Mouse (Mus musculus) lung, embryonic 15.5 days (tissue): ENCODE results near the gene Kank1. TPM values are rescaled to one million over a fixed set of nuclear protein-coding genes. Genes with fewer than 3 reads are reported as not detected.
A peak's percentile ranks its signal among the peaks of the same experiment; 100 is the strongest.

Experiments
- ATAC-seq: fragments of 200-750 bp; cut with Nextera tagmentation; 2 replicates; pipeline ENCODE4 v1.8.0; 2017; ENCODE audit warnings: moderate number of reproducible peaks, borderline replicate concordance; ENCODE audit not compliant: low FRiP score, low TSS enrichment; ENCODE audit errors: extremely low read depth
- H3K27ac ChIP-seq: fragments of 300-500 bp; sonication (generic); 2 replicates; pipeline ENCODE4 v1.5.1; 2015; ENCODE audit warnings: moderate library complexity, mild to moderate bottlenecking, inconsistent platforms
- H3K27me3 ChIP-seq: fragments of 300-500 bp; sonication (generic); 2 replicates; pipeline ENCODE4 v1.6.1; 2015; ENCODE audit warnings: inconsistent platforms
- H3K36me3 ChIP-seq: fragments of 300-500 bp; sonication (generic); 2 replicates; pipeline ENCODE4 v1.6.1; 2015; ENCODE audit warnings: inconsistent platforms
- H3K4me1 ChIP-seq: fragments of 300-500 bp; sonication (generic); 2 replicates; pipeline ENCODE4 v1.6.1; 2015; ENCODE audit warnings: inconsistent platforms
- H3K4me2 ChIP-seq: fragments of 300-500 bp; sonication (generic); 2 replicates; pipeline ENCODE4 v1.6.1; 2015; ENCODE audit warnings: inconsistent platforms, mild to moderate bottlenecking, moderate library complexity
- H3K4me3 ChIP-seq: fragments of 300-500 bp; sonication (generic); 2 replicates; pipeline ENCODE4 v1.5.1; 2015; ENCODE audit warnings: mild to moderate bottlenecking, inconsistent platforms
- H3K9ac ChIP-seq: fragments of 300-500 bp; sonication (generic); 2 replicates; pipeline ENCODE4 v1.6.1; 2015; ENCODE audit warnings: inconsistent platforms
- H3K9me3 ChIP-seq: fragments of 300-500 bp; sonication (generic); 2 replicates; pipeline ENCODE4 v1.6.1; 2016; ENCODE audit warnings: inconsistent platforms
- WGBS: fragments of 180-500 bp; shearing (Covaris S2); methylation state at CpG from one replicate; pipeline ENCODE4 v1.1.7; 2015; 5-methylcytosine and 5-hydroxymethylcytosine counted together
- polyA plus RNA-seq: library from polyadenylated mRNA; unstranded; fragments of >200 nt; fragmentation: Nextera tagmentation; extraction: Ambion mirVana; gene quantifications from 2 replicates; pipeline ENCODE4 v1.2.1, GENCODE M21; 2015

Gene Kank1
- polyA plus RNA-seq, 1 experiment from 2014 or later, result 18.6 TPM

DNA sequence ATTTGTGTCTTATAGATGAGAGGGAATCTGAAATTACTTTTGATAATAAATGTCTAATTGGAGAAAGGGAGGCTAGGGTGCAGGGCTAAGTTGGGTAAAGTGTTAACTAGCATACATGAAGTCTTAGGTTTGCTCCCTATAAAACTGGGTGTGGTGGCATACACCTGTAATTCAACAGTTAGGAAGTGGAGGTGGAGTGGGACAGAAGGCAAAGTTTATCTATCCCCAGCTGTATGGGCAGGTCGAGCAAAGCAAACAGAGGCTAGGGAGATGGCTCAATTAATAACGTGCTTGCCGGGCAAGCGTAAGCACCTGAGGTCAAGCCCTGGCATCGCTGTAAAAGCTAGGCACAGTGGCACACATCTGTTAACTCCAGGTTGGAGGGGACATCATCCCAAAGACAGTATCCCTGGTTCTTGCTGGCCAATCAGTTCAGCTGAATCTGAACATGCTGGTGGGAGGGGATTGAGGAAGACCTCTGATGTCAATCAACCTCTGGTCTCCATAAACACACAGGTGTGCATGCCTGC, 54.3 kb downstream of the Kank1 start:
- WGBS, result 61% methylated on average over 5 of the region's 5 CpGs

DNA sequence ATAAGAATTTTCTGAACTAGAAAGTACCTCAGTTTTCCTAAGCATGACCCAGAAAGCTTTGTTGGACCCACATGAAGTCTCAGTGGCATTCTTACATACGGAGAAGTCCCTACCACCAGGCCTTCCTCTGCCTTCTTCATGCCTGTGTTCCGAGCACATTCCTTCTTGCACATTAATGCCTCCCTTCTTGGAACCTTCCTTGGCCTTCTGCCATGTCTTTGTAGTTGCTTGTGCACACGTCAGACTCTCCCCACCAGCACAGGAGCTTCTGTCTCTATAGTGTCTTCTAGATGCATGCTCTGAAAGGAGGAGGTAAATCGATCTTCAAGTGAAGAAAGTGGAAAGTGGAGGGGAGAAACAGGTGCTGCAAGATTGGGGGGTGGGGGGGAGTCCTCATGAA, 58.4 kb downstream of the Kank1 start:
- H3K4me2 ChIP-seq, result no peak overlapping the region
- ATAC-seq, result no peak
- no peaks in the 10 kb centered on the region for H3K9me3 ChIP-seq
- H3K27ac ChIP-seq, result no peak overlapping the region
- H3K9ac ChIP-seq, result no peak overlapping the region
- WGBS, result 47% methylated on average over 4 of the region's 4 CpGs
- no peak overlapping the region for H3K4me3 ChIP-seq
- H3K36me3 ChIP-seq, result no peaks in the 10 kb centered on the region
- H3K4me1 ChIP-seq, result no peaks in the 10 kb centered on the region
- H3K27me3 ChIP-seq, result no peaks in the 10 kb centered on the region

More for the DNA sequence above, 54.3 kb downstream of the Kank1 start:
- H3K36me3 ChIP-seq, result no peaks in the 10 kb centered on the region
- H3K9me3 ChIP-seq, result no peaks in the 10 kb centered on the region
- no peak overlapping the region for H3K27ac ChIP-seq
- peaks cover 6% of the 10 kb centered on the region for H3K4me1 ChIP-seq
- no peaks in the 10 kb centered on the region for H3K27me3 ChIP-seq
- no peak overlapping the region for H3K4me3 ChIP-seq
- ATAC-seq, result no peak
- H3K4me2 ChIP-seq, result no peak overlapping the region
- no peak overlapping the region for H3K9ac ChIP-seq

DNA sequence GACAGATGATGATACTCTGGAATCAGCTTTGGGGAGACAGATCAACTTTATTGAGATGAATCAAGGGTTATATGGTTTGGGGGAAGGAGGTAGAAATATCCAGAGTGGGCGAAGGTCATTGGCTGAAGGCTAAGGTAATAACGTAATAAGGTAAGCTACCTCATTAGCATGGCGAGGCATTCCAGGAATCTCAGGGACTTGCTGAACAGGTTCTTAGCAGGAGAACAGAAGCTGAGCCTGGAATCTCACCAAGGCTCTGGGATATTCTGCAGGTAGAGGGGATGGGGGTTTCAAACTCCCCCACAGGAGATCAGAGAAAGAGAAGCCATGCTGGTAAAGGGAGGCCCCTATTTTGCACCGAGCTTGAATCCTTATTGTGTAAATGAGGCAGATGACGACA, 60.5 kb downstream of the Kank1 start:
- no peak overlapping the region for H3K4me3 ChIP-seq
- H3K36me3 ChIP-seq, result no peaks in the 10 kb centered on the region
- no peak overlapping the region for H3K27ac ChIP-seq
- 52% methylated on average over 5 of the region's 5 CpGs for WGBS
- no peak overlapping the region for H3K9ac ChIP-seq
- ATAC-seq, result no peak
- no peaks in the 10 kb centered on the region for H3K4me1 ChIP-seq
- H3K9me3 ChIP-seq, result no peaks in the 10 kb centered on the region
- no peaks in the 10 kb centered on the region for H3K27me3 ChIP-seq
- no peak overlapping the region for H3K4me2 ChIP-seq

DNA sequence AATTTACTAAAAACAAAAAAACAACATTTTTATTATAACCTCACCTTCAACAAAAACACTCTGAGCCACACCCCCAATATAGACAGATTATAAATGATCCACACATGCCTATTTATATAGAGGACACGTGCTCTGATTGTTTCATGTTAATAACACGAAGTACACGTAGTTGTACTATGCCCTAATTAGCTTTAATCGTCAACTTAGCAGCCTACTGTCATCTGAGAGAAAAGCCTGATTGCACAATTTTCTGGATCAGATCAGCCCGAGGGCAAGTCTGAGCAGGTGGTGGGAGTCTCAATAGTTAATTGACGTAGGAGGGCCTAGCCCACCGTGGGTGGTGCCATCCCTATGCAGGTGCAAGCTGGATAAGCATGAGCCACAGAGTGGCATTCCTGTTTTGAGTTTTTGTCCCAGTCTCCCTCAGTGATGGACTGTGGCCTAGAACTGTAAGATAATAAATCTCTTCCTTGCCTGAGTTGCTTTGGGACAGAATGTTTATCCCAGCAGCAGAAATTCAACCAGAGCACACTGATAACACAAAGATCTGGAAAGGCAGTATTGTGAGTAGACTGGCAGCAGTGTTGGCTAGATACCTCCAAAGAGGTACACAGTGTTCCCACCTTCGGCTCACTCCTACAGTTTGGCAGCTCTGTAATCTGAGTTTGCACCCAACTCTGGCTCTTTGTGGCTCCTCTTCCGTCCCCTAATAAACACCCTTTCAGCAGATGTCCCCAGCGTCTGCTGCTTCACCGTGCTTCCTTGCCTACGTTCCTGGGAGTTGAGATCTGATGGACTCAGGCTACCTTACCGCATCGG, 63.3 kb downstream of the Kank1 start:
- Histone ChIP-seq H3K4me3 (no peak overlapping the region), H3K4me1 (no peaks in the 10 kb centered on the region), H3K9ac (no peak overlapping the region), H3K36me3 (no peaks in the 10 kb centered on the region), H3K9me3 (no peaks in the 10 kb centered on the region), H3K27ac (no peak overlapping the region), H3K4me2 (no peak overlapping the region), H3K27me3 (no peaks in the 10 kb centered on the region)
- ATAC-seq, result no peak
- 81% methylated on average over 14 of the region's 14 CpGs for WGBS

DNA sequence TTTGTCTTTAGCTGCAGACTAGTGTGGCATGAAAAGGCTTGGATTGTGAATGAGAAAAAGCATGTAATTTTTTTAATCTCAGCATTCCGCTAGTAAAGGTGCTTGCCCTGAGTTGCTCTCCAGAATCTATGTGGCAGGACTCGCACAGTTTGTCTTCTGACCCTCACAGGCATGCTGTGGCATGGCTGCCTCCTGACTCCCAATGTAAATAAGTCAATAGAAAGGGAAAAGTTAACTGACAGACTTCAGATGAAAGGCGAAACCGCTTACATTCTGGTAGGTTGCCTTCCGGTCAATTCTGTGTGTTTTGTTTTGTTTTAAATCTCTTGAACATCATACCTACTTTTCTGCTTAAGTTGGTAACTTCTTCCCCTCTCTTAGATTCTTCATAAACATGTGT, 64.4 kb downstream of the Kank1 start:
- Histone ChIP-seq H3K36me3 (no peaks in the 10 kb centered on the region), H3K27ac (no peak overlapping the region), H3K4me3 (no peak overlapping the region), H3K9me3 (no peaks in the 10 kb centered on the region), H3K4me1 (no peaks in the 10 kb centered on the region), H3K9ac (no peak overlapping the region), H3K4me2 (no peak overlapping the region), H3K27me3 (no peaks in the 10 kb centered on the region; the same call in 1 of the 2 replicates)
- 66% methylated on average over 5 of the region's 5 CpGs for WGBS
- ATAC-seq, result no peak

DNA sequence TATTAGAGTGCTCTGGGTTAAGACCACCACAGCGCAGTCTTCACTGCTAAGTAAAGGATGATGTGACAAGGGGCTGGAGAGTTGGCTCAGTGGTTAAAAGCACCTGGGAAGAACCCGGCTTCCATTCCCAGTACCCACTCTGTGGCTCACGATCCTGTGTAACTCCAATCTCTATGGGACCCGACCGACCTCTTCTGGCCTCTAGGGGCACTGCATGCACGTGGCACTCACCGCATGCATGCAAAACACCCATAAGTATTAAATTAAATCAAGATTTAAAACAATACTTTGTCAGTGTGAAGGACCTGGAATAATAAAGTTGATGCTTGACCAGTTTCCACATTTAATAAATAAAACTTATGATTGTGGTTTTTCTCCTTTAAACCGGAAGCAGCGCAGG, 69.5 kb downstream of the Kank1 start:
- H3K9ac ChIP-seq, result no peak overlapping the region
- peaks cover 7% of the 10 kb centered on the region; the same call in 1 of the 2 replicates for H3K4me1 ChIP-seq
- ATAC-seq, result no peak
- H3K4me3 ChIP-seq, result no peak overlapping the region
- WGBS, result 61% methylated on average over 9 of the region's 9 CpGs
- no peak overlapping the region for H3K4me2 ChIP-seq
- no peaks in the 10 kb centered on the region for H3K36me3 ChIP-seq
- H3K9me3 ChIP-seq, result no peaks in the 10 kb centered on the region
- H3K27me3 ChIP-seq, result no peaks in the 10 kb centered on the region; the same call in 1 of the 2 replicates
- H3K27ac ChIP-seq, result no peak overlapping the region

DNA sequence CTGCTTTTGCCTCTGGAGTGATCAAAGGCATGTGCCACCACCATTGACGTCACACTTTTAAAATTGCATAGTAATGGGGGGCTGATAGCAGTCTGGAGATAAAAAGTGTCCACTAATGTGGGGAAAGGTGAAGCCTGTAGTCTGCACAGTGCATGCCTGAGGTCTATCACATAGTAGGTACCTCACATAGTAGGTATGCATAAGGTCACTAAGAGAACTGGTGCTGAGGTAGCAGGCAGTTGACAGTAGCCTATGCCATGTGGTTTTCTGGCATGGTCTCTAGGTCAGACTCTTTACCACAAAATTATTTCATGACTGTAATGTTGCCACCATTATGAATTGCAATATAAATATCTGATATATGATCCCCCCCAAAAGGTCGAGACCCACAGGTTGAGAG, 71.4 kb downstream of the Kank1 start:
- no peak overlapping the region for H3K9ac ChIP-seq
- H3K27ac ChIP-seq, result no peak overlapping the region
- H3K4me3 ChIP-seq, result no peak overlapping the region
- no peaks in the 10 kb centered on the region; the same call in 1 of the 2 replicates for H3K27me3 ChIP-seq
- ATAC-seq, result no peak
- no peak overlapping the region for H3K4me2 ChIP-seq
- H3K4me1 ChIP-seq, result peaks cover 16% of the 10 kb centered on the region; the same call in 1 of the 2 replicates
- H3K9me3 ChIP-seq, result no peaks in the 10 kb centered on the region
- WGBS, result 27% methylated on average over 2 of the region's 2 CpGs
- no peaks in the 10 kb centered on the region for H3K36me3 ChIP-seq

DNA sequence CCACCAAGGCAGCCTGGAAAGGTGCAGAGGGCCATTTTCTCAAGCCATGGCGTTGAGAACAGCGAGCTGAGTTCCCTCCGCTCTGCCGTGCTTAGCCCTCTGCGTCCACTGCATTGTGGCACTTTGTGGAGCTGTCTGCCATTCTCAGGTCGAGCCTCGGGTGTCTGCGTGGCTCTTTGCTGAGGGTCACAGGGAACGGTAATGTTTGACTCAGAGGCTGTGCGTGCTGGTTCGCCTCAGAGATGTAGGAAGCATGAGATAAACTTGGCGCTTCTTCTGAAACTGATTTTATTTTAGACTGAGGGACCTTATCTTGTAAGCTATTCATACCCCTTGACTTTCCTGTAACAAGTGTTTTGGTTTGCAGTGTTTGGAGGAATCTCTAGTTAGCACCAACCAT, 72.0 kb downstream of the Kank1 start:
- Histone ChIP-seq H3K4me3 (no peak overlapping the region), H3K27ac (no peak overlapping the region), H3K36me3 (no peaks in the 10 kb centered on the region), H3K4me1 (peaks cover 17% of the 10 kb centered on the region; the same call in 1 of the 2 replicates), H3K9me3 (no peaks in the 10 kb centered on the region), H3K4me2 (no peak overlapping the region), H3K27me3 (no peaks in the 10 kb centered on the region; the same call in 1 of the 2 replicates), H3K9ac (no peak overlapping the region)
- 16% methylated on average over 12 of the region's 12 CpGs for WGBS
- ATAC-seq, result no peak

DNA sequence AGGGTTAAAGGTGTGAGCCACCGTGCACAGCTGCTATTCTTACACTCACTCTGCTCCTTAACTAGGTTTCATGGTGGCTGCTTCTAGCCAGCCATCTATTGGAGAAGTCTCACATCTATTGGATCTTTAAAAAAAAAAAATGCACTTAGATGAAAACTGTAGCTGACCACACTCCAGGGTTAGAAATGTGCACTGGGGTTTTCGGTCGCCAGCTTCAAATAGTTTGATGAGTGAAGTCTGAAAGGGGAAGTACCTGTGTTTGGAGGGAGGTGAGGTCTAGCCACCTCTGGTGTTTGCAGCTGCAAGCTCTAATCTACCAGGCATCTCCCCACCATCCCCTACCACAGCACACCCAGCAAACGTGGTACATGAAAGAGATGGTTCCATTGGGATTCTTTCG, 74.2 kb downstream of the Kank1 start:
- 76% methylated on average over 5 of the region's 5 CpGs for WGBS
- H3K4me1 ChIP-seq, result peaks cover 17% of the 10 kb centered on the region

DNA sequence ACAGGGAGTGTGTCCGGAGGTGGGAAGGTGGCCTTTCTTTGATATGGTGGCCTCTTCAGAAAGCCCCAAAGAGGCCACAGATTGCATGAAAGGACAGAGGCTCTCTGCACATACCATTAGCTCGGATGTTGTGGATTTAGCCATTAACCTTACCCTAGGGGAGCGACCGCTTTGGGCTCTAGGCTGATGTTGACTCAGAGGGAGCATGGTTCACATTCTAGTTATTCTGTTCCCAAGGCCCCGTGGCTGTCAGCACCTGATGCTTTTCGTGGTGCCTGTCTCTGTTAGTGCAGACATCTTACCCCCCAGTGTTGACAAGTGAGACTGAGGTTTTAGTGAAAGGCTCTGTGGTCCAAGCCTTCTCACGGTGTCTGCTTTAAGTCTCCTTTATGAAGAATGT, 74.9 kb downstream of the Kank1 start:
- Histone ChIP-seq H3K9me3 (no peaks in the 10 kb centered on the region), H3K9ac (no peak overlapping the region), H3K36me3 (no peaks in the 10 kb centered on the region), H3K4me3 (no peak overlapping the region), H3K4me2 (no peak overlapping the region), H3K27me3 (no peaks in the 10 kb centered on the region), H3K4me1 (peaks cover 17% of the 10 kb centered on the region), H3K27ac (no peak overlapping the region)
- no peak for ATAC-seq
- 57% methylated on average over 7 of the region's 7 CpGs for WGBS

More for the DNA sequence above, 74.2 kb downstream of the Kank1 start:
- no peak for ATAC-seq
- H3K9ac ChIP-seq, result no peak overlapping the region
- H3K4me3 ChIP-seq, result no peak overlapping the region
- no peak overlapping the region for H3K4me2 ChIP-seq
- no peaks in the 10 kb centered on the region for H3K9me3 ChIP-seq
- H3K36me3 ChIP-seq, result no peaks in the 10 kb centered on the region
- no peak overlapping the region for H3K27ac ChIP-seq
- no peaks in the 10 kb centered on the region; the same call in 1 of the 2 replicates for H3K27me3 ChIP-seq

DNA sequence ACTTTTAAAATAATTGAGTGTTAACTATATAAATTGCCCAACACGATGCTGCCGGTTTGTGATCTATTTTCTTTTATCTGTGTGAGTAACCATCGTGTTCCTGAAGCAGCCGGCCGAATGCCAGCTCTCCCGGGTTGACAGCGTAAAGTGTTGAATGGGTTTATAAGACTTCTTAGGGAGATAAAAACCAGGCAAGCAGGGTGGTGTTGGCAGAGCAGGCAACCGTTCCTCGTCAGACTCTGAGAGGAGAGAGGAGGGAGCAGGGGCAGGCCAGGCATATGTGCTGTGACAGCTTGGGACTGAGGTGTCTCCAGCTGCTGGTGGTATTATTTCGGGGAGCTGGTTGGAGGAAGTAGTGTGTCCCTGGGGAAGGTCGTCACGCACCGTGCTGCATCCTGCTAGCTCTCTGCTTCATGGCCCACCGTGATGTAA, 78.7 kb downstream of the Kank1 start:
- H3K9me3 ChIP-seq, result no peaks in the 10 kb centered on the region
- no peaks in the 10 kb centered on the region for H3K27me3 ChIP-seq
- WGBS, result 16% methylated on average over 14 of the region's 14 CpGs
- H3K4me3 ChIP-seq, result no peak overlapping the region
- H3K4me2 ChIP-seq, result 0 out of 2 replicates have a peak overlapping the region, but pooled peaks have one; percentile 4
- H3K36me3 ChIP-seq, result no peaks in the 10 kb centered on the region
- H3K9ac ChIP-seq, result no peak overlapping the region
- ATAC-seq, result peak; percentile 84
- peaks cover 9% of the 10 kb centered on the region; the same call in 1 of the 2 replicates for H3K4me1 ChIP-seq
- peak overlapping the region; percentile 11; the same call in 1 of the 2 replicates for H3K27ac ChIP-seq

DNA sequence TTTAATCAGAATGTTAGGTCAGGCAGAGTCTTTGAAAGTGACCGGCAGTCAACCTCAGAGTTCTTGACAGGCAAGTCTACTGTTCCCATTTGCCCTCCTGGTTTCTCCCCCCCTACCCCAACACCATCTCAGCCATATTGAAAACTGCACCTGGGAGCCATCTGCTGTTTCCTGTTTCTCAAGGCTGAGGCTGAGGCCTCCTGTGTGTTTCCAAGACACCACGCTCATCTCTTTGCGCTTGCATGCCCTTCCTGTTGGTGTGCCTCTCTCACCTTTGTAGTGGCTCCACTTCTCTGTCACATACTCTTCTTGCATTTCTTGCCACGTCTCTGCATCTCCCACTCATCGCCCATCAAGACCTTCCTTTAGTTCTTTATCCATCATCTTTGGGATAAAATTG, 79.2 kb downstream of the Kank1 start:
- no peak overlapping the region for H3K4me2 ChIP-seq
- peaks cover 9% of the 10 kb centered on the region; the same call in 1 of the 2 replicates for H3K4me1 ChIP-seq
- no peaks in the 10 kb centered on the region for H3K9me3 ChIP-seq
- H3K27me3 ChIP-seq, result no peaks in the 10 kb centered on the region
- 75% methylated on average over 5 of the region's 5 CpGs for WGBS
- H3K27ac ChIP-seq, result peak overlapping the region; percentile 11; the same call in 1 of the 2 replicates
- H3K4me3 ChIP-seq, result no peak overlapping the region
- no peak for ATAC-seq
- no peaks in the 10 kb centered on the region for H3K36me3 ChIP-seq
- H3K9ac ChIP-seq, result no peak overlapping the region
